ENCODE assay signal across 12 mouse cellular contexts in genomic region chr10:19352006-19352877, GRCm38 (mm10). TPM values are rescaled to one million over a fixed set of nuclear protein-coding genes. Genes with fewer than 3 reads are reported as not detected.
DNase-seq lines count a peak whose midpoint lies in the region; ATAC-seq and TF ChIP-seq lines count a peak whose summit lies in the region.
"Had no signal": no experiment of that assay in that cellular context is flagged by ENCODE, and none has a peak within 500 bp of the region (broad histone marks: within the 10 kb centered on the region; RNA-seq: fewer than 3 reads in every experiment).

No protein-coding gene starts in this region.

- no peak for TF ChIP-seq CTCF in kidney, adult 2 months (conservative IDR thresholded peaks at IDR 0.05; ENCODE audit: insufficient read depth, insufficient read length, low read depth, low read length)
- no peak for TF ChIP-seq CTCF in lung, postnatal 0 days (IDR thresholded peaks at IDR 0.05)

- no peak for ATAC-seq in neural tube, embryonic 15.5 days (ENCODE audit: low FRiP score)
- peak; percentile 10; the same call in 1 of the 2 replicates for ATAC-seq in forebrain, embryonic 11.5 days (replicated peaks; ENCODE audit: low FRiP score)
- peak; percentile 35; the same call in 1 of the 2 replicates for ATAC-seq in midbrain, embryonic 11.5 days (ENCODE audit: low FRiP score)
- no peak for ATAC-seq in lung, postnatal 0 days

- peaks cover 11% of the 10 kb centered on the region for H3K4me1 ChIP-seq in neural tube, embryonic 15.5 days
- H3K4me1 ChIP-seq in forebrain, embryonic 11.5 days (replicated peaks; ENCODE audit: control insufficient read depth, insufficient read depth, low read length): peaks cover 15% of the 10 kb centered on the region
- peaks cover 7% of the 10 kb centered on the region; the same call in 1 of the 2 replicates for H3K4me1 ChIP-seq in midbrain, embryonic 11.5 days (ENCODE audit: control insufficient read depth, insufficient read depth, low read length)
- H3K4me1 ChIP-seq in kidney, adult 2 months (ENCODE audit: control insufficient read depth, insufficient read depth, low read length): no peaks in the 10 kb centered on the region
- H3K4me1 ChIP-seq in lung, postnatal 0 days (ENCODE audit: insufficient read depth, low read depth, low read length): no peaks in the 10 kb centered on the region

- H3K9ac ChIP-seq in neural tube, embryonic 15.5 days (replicated peaks): no peak overlapping the region
- peak overlapping the region; percentile 32; the same call in 1 of the 2 replicates for H3K9ac ChIP-seq in forebrain, embryonic 11.5 days (ENCODE audit: low read length)
- peak overlapping the region; percentile 33; the same call in 1 of the 2 replicates for H3K9ac ChIP-seq in midbrain, embryonic 11.5 days (ENCODE audit: low read length)
- H3K9ac ChIP-seq in lung, postnatal 0 days (replicated peaks; ENCODE audit: low read depth): no peak overlapping the region

- no peak overlapping the region; the same call in 1 of the 2 replicates for H3K4me2 ChIP-seq in neural tube, embryonic 15.5 days
- H3K4me2 ChIP-seq in forebrain, embryonic 11.5 days (ENCODE audit: low read depth, low read length, severe bottlenecking): peak overlapping the region; percentile 21; the same call in 1 of the 2 replicates
- H3K4me2 ChIP-seq in midbrain, embryonic 11.5 days: peak overlapping the region; percentile 26
- no peak overlapping the region for H3K4me2 ChIP-seq in lung, postnatal 0 days (replicated peaks; ENCODE audit: low read depth, low read length)

- H3K27ac ChIP-seq in neural tube, embryonic 15.5 days (replicated peaks): no peak overlapping the region
- no peak overlapping the region for H3K27ac ChIP-seq in forebrain, embryonic 11.5 days (ENCODE audit: low read depth, low read length)
- no peak overlapping the region for H3K27ac ChIP-seq in midbrain, embryonic 11.5 days (ENCODE audit: low read depth, low read length)
- no peak overlapping the region for H3K27ac ChIP-seq in kidney, adult 2 months (ENCODE audit: insufficient read depth, low read depth, low read length)
- no peak overlapping the region for H3K27ac ChIP-seq in lung, postnatal 0 days (ENCODE audit: low read length)

- no peaks in the 10 kb centered on the region for H3K9me3 ChIP-seq in neural tube, embryonic 15.5 days (replicated peaks)
- no peaks in the 10 kb centered on the region for H3K9me3 ChIP-seq in forebrain, embryonic 11.5 days (ENCODE audit: control insufficient read depth, low read length)
- H3K9me3 ChIP-seq in midbrain, embryonic 11.5 days (ENCODE audit: control insufficient read depth, low read length): no peaks in the 10 kb centered on the region
- no peaks in the 10 kb centered on the region for H3K9me3 ChIP-seq in lung, postnatal 0 days (ENCODE audit: low read length)

- peak; percentile 62 for DNase-seq in neural tube, embryonic 10.5 days (ENCODE audit: extremely low spot score, low spot score)
- DNase-seq in forebrain, embryonic 11.5 days (ENCODE audit: low spot score): peak; percentile 68
- peak; percentile 94 for DNase-seq in midbrain, embryonic 11.5 days (ENCODE audit: low spot score, missing footprints)
- DNase-seq in kidney, adult 2 months: no peak
- DNase-seq in right cerebral cortex, postnatal 36 days (ENCODE audit: low spot score in 2 of 2): no peak
- no peak for DNase-seq in lung, postnatal 0 days (ENCODE audit: low spot score)
- DNase-seq: adrenal gland, adult 8-10 months; cerebellum, adult 11-12 months; kidney, postnatal 4 days had no signal

- TF ChIP-seq POLR2A in kidney, adult 2 months (IDR thresholded peaks at IDR 0.05; ENCODE audit: low read depth, low read length): no peak

- H3K4me3 ChIP-seq in neural tube, embryonic 15.5 days (replicated peaks): no peak overlapping the region
- peak overlapping the region; percentile 21 for H3K4me3 ChIP-seq in forebrain, embryonic 11.5 days (ENCODE audit: low read depth, low read length)
- peak overlapping the region; percentile 20 for H3K4me3 ChIP-seq in midbrain, embryonic 11.5 days (ENCODE audit: low read depth, low read length)
- no peak overlapping the region for H3K4me3 ChIP-seq in kidney, adult 2 months (ENCODE audit: insufficient read depth, low read depth, low read length)
- H3K4me3 ChIP-seq in lung, postnatal 0 days (ENCODE audit: low read depth, low read length): no peak overlapping the region

- TF ChIP-seq EP300 in lung, postnatal 0 days (IDR thresholded peaks at IDR 0.05): no peak

- 2% methylated on average over 24 of the region's 24 CpGs for WGBS in neural tube, embryonic 15.5 days
- under 1% methylated on average over 24 of the region's 24 CpGs for WGBS in forebrain, embryonic 11.5 days
- 2% methylated on average over 24 of the region's 24 CpGs for WGBS in midbrain, embryonic 11.5 days
- 4% methylated on average over 24 of the region's 24 CpGs for WGBS in kidney, adult 2 months
- 3% methylated on average over 24 of the region's 24 CpGs for WGBS in lung, postnatal 0 days

- peaks cover 81% of the 10 kb centered on the region for H3K27me3 ChIP-seq in neural tube, embryonic 15.5 days (replicated peaks)
- peaks cover 65% of the 10 kb centered on the region for H3K27me3 ChIP-seq in forebrain, embryonic 11.5 days (ENCODE audit: control insufficient read depth, insufficient read depth, low read length)
- H3K27me3 ChIP-seq in midbrain, embryonic 11.5 days (ENCODE audit: control insufficient read depth, insufficient read depth, low read length): peaks cover 77% of the 10 kb centered on the region
- H3K27me3 ChIP-seq in kidney, adult 2 months (replicated peaks; ENCODE audit: control insufficient read depth, insufficient read depth, low read length): peaks cover 1% of the 10 kb centered on the region; the same call in 1 of the 2 replicates
- H3K27me3 ChIP-seq in lung, postnatal 0 days (replicated peaks; ENCODE audit: insufficient read depth, low read length): peaks cover 57% of the 10 kb centered on the region

- no peaks in the 10 kb centered on the region for H3K36me3 ChIP-seq in neural tube, embryonic 15.5 days
- no peaks in the 10 kb centered on the region for H3K36me3 ChIP-seq in forebrain, embryonic 11.5 days (ENCODE audit: control insufficient read depth, insufficient read depth, low read length)
- no peaks in the 10 kb centered on the region for H3K36me3 ChIP-seq in midbrain, embryonic 11.5 days (ENCODE audit: control insufficient read depth, insufficient read depth, low read length)
- no peaks in the 10 kb centered on the region for H3K36me3 ChIP-seq in kidney, adult 2 months (ENCODE audit: control insufficient read depth, insufficient read depth, low read length)
- H3K36me3 ChIP-seq in lung, postnatal 0 days (ENCODE audit: insufficient read depth, low read length): no peaks in the 10 kb centered on the region

RNA-seq across cellular contexts. Expression of gene Olig3, which starts 4.1 kb away (rescaled TPM):
- 14.9 and 17.3 TPM in 2 replicates for polyA plus RNA-seq in neural tube, embryonic 15.5 days (2015; fragmentation: Nextera tagmentation; extraction: Ambion mirVana)
- polyA plus RNA-seq in forebrain, embryonic 11.5 days (2014; fragmentation: Nextera tagmentation; extraction: Ambion mirVana): 23.8 and 26.8 TPM in 2 replicates
- polyA plus RNA-seq in midbrain, embryonic 11.5 days (2014; fragmentation: Nextera tagmentation; extraction: Ambion mirVana): 18.7 and 20.7 TPM in 2 replicates
- polyA plus RNA-seq in kidney, adult 2 months (2012; rRNA removed): not detected in 2 replicates
- polyA plus RNA-seq in lung, postnatal 0 days (2015; fragmentation: Nextera tagmentation; extraction: Ambion mirVana): not detected in 2 replicates
- polyA plus RNA-seq: limb, embryonic 14.5 days; lung, embryonic 16.5 days had no signal

Comparison
In these comparisons a context has a peak if more than half of its experiments do, and no peak if none do; other contexts are left out.
1. DNase-seq: peak in neural tube, embryonic 10.5 days (single experiment), forebrain, embryonic 11.5 days (single experiment) and midbrain, embryonic 11.5 days (single experiment); none in kidney, adult 2 months (single experiment), right cerebral cortex, postnatal 36 days (0 of 2) and lung, postnatal 0 days (single experiment).
2. ATAC-seq: peak in forebrain, embryonic 11.5 days (single experiment) and midbrain, embryonic 11.5 days (single experiment); none in neural tube, embryonic 15.5 days (single experiment) and lung, postnatal 0 days (single experiment).
3. H3K4me2 ChIP-seq: peak in forebrain, embryonic 11.5 days (single experiment) and midbrain, embryonic 11.5 days (single experiment); none in neural tube, embryonic 15.5 days (single experiment) and lung, postnatal 0 days (single experiment).
4. H3K4me3 ChIP-seq: peak in forebrain, embryonic 11.5 days (single experiment) and midbrain, embryonic 11.5 days (single experiment); none in neural tube, embryonic 15.5 days (single experiment), kidney, adult 2 months (single experiment) and lung, postnatal 0 days (single experiment).
5. H3K9ac ChIP-seq: peak in forebrain, embryonic 11.5 days (single experiment) and midbrain, embryonic 11.5 days (single experiment); none in neural tube, embryonic 15.5 days (single experiment) and lung, postnatal 0 days (single experiment).
6. RNA of gene Olig3, which starts 4.1 kb away (polyA plus RNA-seq): 23.8 to 26.8 TPM in forebrain, embryonic 11.5 days, 18.7 to 20.7 TPM in midbrain, embryonic 11.5 days and 14.9 to 17.3 TPM in neural tube, embryonic 15.5 days; not detected in kidney, adult 2 months and not detected in lung, postnatal 0 days; every median in the first group is over 10 times any median in the second.